Mouse (Mus musculus) brain, embryonic 18.5 days (tissue): ENCODE results near the gene Ubxn10.

Source experiments
- DNase-seq: peaks from one replicate; pipeline ENCODE4 v3.0.0-alpha.2; 2012; ENCODE audit warnings: low read depth, low spot score

The Ubxn10 gene

GRCm38 (mm10) chr4:138734105-138734504, 2.9 kb downstream of the Ubxn10 start:
- DNase-seq = no peak

- DNase-seq = no peak
Observed at GRCm38 (mm10) chr4:138729018-138729703, 7.8 kb downstream of the Ubxn10 start.

GRCm38 (mm10) chr4:138725751-138726150, 11.2 kb downstream of the Ubxn10 start:
- DNase-seq = no peak

- no peak for DNase-seq
Observed at GRCm38 (mm10) chr4:138725127-138725461, 11.9 kb downstream of the Ubxn10 start.

GRCm38 (mm10) chr4:138724354-138725126, 12.4 kb downstream of the Ubxn10 start, which contains the start of gene Pla2g2c:
Gene Pla2g2c, plus strand, starts transcription at chr4:138724792.
- no peak for DNase-seq

- no peak for DNase-seq
Observed at GRCm38 (mm10) chr4:138723493-138724281, 13.3 kb downstream of the Ubxn10 start.

- no peak for DNase-seq
Observed at GRCm38 (mm10) chr4:138719264-138719596, 17.7 kb downstream of the Ubxn10 start.

- no peak for DNase-seq
Observed at GRCm38 (mm10) chr4:138718586-138719263, 18.2 kb downstream of the Ubxn10 start.

GRCm38 (mm10) chr4:138716697-138717096, 20.3 kb downstream of the Ubxn10 start:
- DNase-seq = no peak

GRCm38 (mm10) chr4:138714186-138714585, 22.8 kb downstream of the Ubxn10 start:
- no peak for DNase-seq

- no peak for DNase-seq
Observed at GRCm38 (mm10) chr4:138712621-138713020, 24.3 kb downstream of the Ubxn10 start.

- DNase-seq = no peak
Observed at GRCm38 (mm10) chr4:138712096-138712495, 24.9 kb downstream of the Ubxn10 start.

- DNase-seq = no peak
Observed at GRCm38 (mm10) chr4:138711051-138711820, 25.7 kb downstream of the Ubxn10 start.

- peak; percentile 47 for DNase-seq
Observed at GRCm38 (mm10) chr4:138710633-138711032, 26.3 kb downstream of the Ubxn10 start.

- DNase-seq = no peak
Observed at GRCm38 (mm10) chr4:138709944-138710343, 27.0 kb downstream of the Ubxn10 start.

- DNase-seq = no peak
Observed at GRCm38 (mm10) chr4:138709246-138709645, 27.7 kb downstream of the Ubxn10 start.

- DNase-seq = no peak
Observed at GRCm38 (mm10) chr4:138708636-138709035, 28.3 kb downstream of the Ubxn10 start.

GRCm38 (mm10) chr4:138706620-138707019, 30.3 kb downstream of the Ubxn10 start:
- DNase-seq = no peak

GRCm38 (mm10) chr4:138704169-138704568, 32.8 kb downstream of the Ubxn10 start:
- DNase-seq = no peak

GRCm38 (mm10) chr4:138703591-138703990, 33.4 kb downstream of the Ubxn10 start:
- no peak for DNase-seq

GRCm38 (mm10) chr4:138702528-138702927, 34.4 kb downstream of the Ubxn10 start:
- no peak for DNase-seq
